Mouse (Mus musculus) heart, adult 9 months (tissue): ENCODE data around the gene Ubash3b.
A peak's percentile ranks its signal among the peaks of the same experiment; 100 is the strongest.

ENCODE experiments used
- DNase-seq, 2 experiments: peaks; one replicate each; pipeline ENCODE4 v3.0.0; 2022; ENCODE audit warnings: low spot score in 2 of 2

Ubash3b gene

GRCm38 (mm10) chr9:41054166-41054565 is 107.3 kb downstream of the Ubash3b start:
- DNase-seq, result no peak

GRCm38 (mm10) chr9:41053478-41053877 is 108.0 kb downstream of the Ubash3b start:
- no peak for DNase-seq

GRCm38 (mm10) chr9:41051080-41051932 is 110.2 kb downstream of the Ubash3b start:
- DNase-seq, result no peak

GRCm38 (mm10) chr9:41050331-41051079 is 111.0 kb downstream of the Ubash3b start:
- no peak for DNase-seq

- DNase-seq, result no peak
Observed at GRCm38 (mm10) chr9:41049282-41049681, 112.2 kb downstream of the Ubash3b start.

GRCm38 (mm10) chr9:41048820-41049219 is 112.7 kb downstream of the Ubash3b start:
- DNase-seq, result no peak

GRCm38 (mm10) chr9:41048216-41048615 is 113.3 kb downstream of the Ubash3b start:
- DNase-seq, result no peak

GRCm38 (mm10) chr9:41047654-41048053 is 113.8 kb downstream of the Ubash3b start:
- DNase-seq, result no peak

GRCm38 (mm10) chr9:41044626-41045025 is 116.9 kb downstream of the Ubash3b start:
- peak; percentile 56 to 87 for DNase-seq

- DNase-seq, result no peak
Observed at GRCm38 (mm10) chr9:41043641-41044040, 117.9 kb downstream of the Ubash3b start.

- no peak for DNase-seq
Observed at GRCm38 (mm10) chr9:41041404-41041803, 120.1 kb downstream of the Ubash3b start.

- no peak for DNase-seq
Observed at GRCm38 (mm10) chr9:41038150-41038664, 123.3 kb downstream of the Ubash3b start.

GRCm38 (mm10) chr9:41031590-41032489 is 129.7 kb downstream of the Ubash3b start:
- no peak for DNase-seq

GRCm38 (mm10) chr9:41029827-41030226 is 131.7 kb downstream of the Ubash3b start:
- DNase-seq, result no peak

- peak in 1 of 2 experiments; percentile 5 for DNase-seq
Observed at GRCm38 (mm10) chr9:41028470-41028869, 133.0 kb downstream of the Ubash3b start.

- DNase-seq, result no peak
Observed at GRCm38 (mm10) chr9:41021690-41022089, 139.8 kb downstream of the Ubash3b start.

GRCm38 (mm10) chr9:41020486-41020885 is 141.0 kb downstream of the Ubash3b start:
- no peak for DNase-seq

GRCm38 (mm10) chr9:41014512-41014911 is 147.0 kb downstream of the Ubash3b start:
- no peak for DNase-seq

GRCm38 (mm10) chr9:41012456-41012855 is 149.0 kb downstream of the Ubash3b start:
- DNase-seq, result no peak

GRCm38 (mm10) chr9:41011512-41012436 is 149.7 kb downstream of the Ubash3b start:
- DNase-seq, result no peak
